Mouse (Mus musculus) 416B (cell line): ENCODE measurements around the gene Upf2.
"Not testable (repeated sequence)": the region's sequence is repeated elsewhere in the genome, so short reads cannot be mapped to it uniquely, and the experiment has no call there.

ENCODE experiments used
- DNase-seq: peaks from one replicate; pipeline ENCODE4 v3.0.0; 2011; ENCODE audit warnings: low read depth

Upf2 gene

GRCm38 (mm10) chr2:5949821-5950220 is 1.4 kb upstream of the Upf2 start:
- not testable (repeated sequence) for DNase-seq

GRCm38 (mm10) chr2:5950305-5950704 is 964 bp upstream of the Upf2 start:
- peak; percentile 58 for DNase-seq

DNA sequence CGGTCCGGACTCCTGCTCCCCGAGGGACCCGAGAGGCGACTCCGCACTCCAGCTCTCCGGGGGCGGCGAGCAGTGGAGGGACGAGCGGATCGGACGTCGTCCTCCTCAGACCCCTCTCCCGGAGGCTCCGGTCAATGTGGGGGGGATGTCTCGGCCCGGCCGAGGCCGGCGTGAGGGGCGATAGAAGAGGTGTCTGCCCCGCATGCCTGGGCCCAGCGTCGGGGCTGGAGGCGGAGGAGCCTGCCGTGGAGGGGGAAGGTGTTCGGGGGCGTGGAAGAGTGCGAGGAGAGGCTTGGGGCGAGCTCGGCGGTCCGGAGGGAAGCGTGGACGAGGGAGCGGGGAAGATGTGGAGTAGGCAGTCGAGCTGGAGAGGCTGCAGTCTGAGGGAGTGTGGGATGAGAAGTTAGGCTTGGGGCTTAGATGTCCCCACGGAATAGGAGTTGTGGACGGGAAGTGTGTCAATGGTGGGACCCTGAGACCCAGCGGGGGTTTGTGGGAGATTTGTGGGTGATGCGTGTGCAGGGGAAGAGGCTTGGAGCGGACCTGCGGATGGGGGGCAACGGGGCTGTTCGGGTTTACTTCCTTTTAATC is 447 bp downstream of the Upf2 start:
- DNase-seq, result peak; percentile 40

DNA sequence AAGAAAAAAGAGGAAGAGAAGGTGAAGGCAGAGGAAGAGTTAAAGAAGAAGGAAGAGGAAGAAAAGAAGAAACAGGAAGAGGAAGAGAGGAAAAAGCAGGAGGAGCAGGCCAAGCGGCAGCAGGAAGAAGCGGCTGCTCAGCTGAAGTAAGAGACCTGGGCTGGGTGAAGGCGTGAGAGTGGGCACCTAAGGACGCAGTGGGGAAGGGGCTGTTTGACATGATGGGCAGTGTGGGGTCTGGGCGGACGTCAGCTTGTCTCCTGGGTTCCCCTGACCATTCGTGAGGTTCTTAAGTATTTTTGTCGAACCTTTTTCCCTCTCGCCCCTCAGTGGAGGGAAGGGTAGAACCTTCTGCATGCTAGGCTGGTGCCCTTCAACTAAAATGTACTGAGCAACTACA is 6.4 kb downstream of the Upf2 start:
- no peak for DNase-seq

GRCm38 (mm10) chr2:5962265-5962664 is 11.0 kb downstream of the Upf2 start:
- DNase-seq, result no peak

DNA sequence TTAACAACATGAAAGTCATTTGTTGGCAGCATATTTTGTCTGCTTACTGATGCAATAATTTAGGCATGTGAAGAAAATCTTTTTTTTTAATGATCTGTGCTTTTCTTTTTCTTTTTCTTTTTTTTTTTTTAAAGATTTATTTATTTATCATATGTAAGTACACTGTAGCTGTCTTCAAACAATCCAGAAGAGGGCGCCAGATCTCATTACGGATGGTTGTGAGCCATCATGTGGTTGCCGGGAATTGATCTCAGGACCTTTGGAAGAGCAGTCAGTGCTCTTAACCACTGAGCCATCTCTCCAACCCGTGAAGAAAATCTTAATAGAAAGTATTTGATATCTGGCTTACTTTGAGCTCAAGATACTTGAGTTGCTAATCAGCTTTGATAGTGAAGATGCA is 12.5 kb downstream of the Upf2 start:
- not testable (repeated sequence) for DNase-seq

DNA sequence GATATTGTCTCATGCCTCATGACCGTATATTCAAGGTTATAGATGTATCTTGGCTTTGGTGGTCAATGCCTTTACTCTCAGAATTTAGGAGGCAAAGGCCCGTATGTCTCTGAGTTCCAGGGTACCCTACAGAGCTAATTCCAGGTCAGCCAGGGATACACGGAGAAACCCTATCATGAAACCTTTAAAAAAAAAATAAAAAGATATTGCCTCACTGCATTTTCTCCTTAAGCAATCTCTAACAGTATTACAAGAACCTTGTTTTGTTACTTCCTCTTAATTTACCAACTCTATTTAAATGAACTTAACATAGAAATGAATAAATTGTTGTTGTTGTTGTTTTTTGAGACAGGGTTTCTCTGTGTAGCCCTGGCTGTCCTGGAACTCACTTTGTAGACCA is 14.7 kb downstream of the Upf2 start:
- peak; percentile 26 for DNase-seq

GRCm38 (mm10) chr2:5970629-5971028 is 19.4 kb downstream of the Upf2 start:
- not testable (repeated sequence) for DNase-seq

DNA sequence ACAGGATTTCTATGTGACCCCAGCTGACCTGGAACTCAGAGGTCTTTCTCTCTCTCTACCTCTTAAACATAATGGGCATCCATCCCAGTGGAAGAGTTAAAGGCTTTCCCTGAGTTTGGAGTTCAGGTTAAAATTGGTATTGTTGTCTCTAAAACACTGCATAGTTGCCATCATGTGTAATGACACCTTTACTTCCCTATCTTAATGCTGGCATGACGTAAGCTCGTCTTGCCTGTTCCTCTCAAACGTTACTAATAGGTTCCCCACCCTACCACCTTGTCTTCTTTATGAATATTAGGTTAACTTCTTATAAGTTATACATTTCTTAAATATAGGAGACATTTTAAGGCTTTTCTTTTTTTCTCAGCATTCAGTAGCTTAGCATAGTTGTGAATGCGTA is 26.3 kb downstream of the Upf2 start:
- DNase-seq, result no peak

- DNase-seq, result peak; percentile 68
Observed at GRCm38 (mm10) chr2:5995538-5995937, 44.3 kb downstream of the Upf2 start.

- no peak for DNase-seq
Observed at GRCm38 (mm10) chr2:6003949-6004348, 52.7 kb downstream of the Upf2 start.

- DNase-seq, result no peak
Observed at GRCm38 (mm10) chr2:6014532-6014931, 63.3 kb downstream of the Upf2 start.

GRCm38 (mm10) chr2:6015182-6015581 is 63.9 kb downstream of the Upf2 start:
- not testable (repeated sequence) for DNase-seq

DNA sequence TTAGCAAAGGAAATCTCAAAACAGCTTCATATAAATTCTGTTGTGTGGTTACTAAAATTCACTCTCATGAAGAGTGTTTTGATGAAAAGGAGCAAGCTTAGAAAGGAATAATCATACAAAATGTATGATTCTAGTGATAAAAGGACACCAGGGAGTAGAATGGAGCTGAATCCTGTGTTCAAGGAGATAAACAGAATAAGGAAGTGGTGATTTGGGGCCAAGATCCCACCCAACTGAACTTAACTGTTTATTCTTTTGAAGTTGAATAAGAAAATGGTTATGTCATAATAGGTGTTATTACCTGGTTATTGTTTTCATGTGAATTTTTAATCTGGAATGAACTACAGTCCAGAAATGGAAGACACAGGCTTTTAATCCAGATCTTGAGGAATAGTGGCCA is 69.3 kb downstream of the Upf2 start:
- DNase-seq, result no peak

DNA sequence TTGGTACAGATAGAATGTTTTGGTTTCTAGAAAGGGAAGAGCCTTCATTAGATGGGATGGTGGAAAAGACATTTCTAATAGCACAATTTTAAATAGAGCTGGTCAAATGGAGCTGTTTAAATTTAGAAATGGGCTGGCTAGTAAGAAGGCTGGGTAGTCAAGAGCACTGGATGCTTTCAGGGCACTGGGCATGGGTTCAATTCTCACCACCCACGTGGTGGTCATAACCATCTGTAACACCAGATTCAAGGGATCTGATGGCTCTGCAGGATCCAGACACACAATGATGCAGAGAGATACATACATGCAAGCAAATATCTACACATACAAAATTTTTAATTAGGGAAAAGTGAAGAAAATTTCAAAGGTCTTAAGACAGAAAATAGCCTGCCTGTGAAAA is 91.4 kb downstream of the Upf2 start:
- DNase-seq, result no peak

DNA sequence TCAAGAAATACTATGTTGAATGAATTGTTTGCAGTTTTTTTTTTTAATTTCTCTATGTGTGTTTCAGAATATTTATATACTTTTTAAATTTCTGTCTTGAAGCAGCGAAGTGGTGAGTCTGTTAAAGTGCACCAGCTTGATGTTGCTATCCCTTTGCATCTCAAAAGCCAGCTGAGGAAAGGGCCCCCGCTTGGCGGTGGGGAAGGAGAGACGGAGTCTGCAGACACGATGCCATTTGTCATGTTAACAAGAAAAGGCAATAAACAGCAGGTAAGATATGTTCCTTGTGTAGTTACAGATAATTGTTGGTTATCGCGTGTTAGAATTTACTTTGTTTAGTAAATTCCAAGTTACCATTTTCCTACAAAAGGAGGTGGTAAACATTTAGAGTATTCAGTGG is 95.5 kb downstream of the Upf2 start:
- DNase-seq, result no peak

DNA sequence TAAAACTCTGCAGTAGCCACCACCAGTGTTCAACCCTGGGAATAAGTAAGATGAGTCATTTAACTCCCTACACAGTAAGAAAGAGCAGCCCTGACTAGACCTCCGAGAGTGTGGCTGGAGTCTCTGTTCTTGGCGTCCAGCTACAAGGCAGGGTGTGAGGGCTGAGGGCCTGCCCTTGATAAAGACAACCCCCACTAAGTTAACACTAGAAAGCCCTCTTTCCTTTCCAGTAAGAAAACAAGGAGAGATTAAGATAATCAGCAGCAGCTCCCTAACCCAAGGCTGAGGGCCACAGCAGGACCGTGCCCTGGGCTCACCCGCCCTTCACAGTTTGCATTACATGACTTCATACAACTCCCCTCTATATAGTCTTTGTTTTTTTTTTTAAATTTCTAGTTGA is 97.3 kb downstream of the Upf2 start:
- DNase-seq, result no peak

DNA sequence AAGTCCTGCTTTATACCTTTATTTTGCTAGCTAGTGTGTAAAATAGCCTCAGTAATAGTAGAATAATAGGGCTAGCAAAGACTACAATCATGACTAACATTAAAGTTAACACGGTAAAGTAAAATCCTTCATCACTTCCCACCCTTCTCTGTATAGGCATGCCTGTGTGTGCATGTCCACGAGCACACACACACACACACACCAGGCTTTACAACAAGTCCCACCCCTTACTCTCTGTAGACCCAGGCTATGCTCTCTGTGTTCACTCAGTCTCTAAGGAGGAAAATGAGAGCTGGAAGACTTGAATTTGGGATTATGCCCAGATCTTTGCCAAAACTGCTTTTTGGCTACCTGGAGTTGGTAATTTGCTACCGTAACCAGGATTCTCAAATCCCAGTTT is 97.7 kb downstream of the Upf2 start:
- DNase-seq, result no peak

DNA sequence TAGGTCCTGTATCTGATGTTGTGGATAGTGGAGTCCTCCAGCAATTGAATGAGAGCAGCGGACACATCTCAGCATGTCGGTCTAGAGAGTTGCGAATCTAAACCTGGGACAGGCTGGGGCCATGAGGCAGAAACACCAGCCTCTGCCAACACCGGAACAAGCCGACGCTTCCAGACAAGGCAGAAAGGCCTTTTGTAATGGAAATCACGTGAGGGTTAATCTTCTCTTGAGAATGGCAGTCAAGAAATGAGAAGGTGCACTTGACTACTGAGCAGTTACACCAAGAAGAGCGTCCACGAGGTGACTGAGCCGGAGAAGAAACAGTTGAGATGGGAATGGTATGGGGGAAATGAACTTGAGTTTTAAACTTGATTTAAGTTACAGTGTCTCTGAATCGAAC is 104.2 kb downstream of the Upf2 start:
- no peak for DNase-seq

DNA sequence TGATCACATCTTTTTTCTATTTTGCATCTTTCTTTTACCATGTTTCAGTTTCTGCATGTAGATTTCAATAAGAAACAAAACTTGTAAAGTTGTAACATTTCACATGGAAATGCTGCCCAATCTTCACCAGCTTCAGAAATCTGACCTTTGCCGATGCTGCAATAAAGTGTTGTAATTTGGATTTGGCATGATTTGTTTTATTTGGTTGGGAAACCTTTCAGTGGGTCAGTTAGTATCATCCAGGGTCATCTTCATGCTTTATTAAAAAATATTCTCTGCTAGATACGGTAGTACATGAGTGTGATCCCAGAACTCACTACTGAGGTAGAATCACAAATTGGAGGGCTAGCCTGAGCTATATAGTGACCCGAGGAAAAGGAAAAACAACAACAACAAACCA is 105.2 kb downstream of the Upf2 start:
- DNase-seq, result no peak

- DNase-seq, result no peak
Observed at GRCm38 (mm10) chr2:6059291-6059690, 108.0 kb downstream of the Upf2 start.

GRCm38 (mm10) chr2:6060071-6060804 is 109.0 kb downstream of the Upf2 start:
- no peak for DNase-seq

DNA sequence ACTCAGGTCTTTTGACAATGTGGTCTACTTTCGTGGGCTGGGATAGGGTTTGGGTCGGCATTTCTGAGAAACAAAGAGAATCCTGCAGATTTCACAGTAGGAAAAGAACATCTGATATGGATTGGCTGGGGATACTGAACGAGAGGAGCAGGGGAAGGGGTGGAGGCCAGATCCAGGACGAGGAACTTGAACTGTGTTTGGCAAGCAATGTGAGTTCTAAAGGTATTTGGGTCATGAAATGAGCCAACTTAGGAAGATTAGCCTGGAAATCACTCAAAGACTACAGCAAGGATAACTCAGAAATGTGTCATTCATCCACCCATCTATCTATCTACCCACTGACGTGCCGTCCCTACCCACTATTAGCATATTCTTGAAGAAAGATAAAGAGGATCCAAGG is 116.1 kb downstream of the Upf2 start:
- no peak for DNase-seq

GRCm38 (mm10) chr2:6070925-6071324 is 119.7 kb downstream of the Upf2 start:
- no peak for DNase-seq
